Mouse (Mus musculus): ENCODE measurements around the gene Comtd1.

- TF ChIP-seq CTCF (IDR thresholded peaks at IDR 0.05; ENCODE audit: extremely low read depth, insufficient read depth, insufficient read length, insufficient replicate concordance) (no peak), POLR2A (IDR thresholded peaks at IDR 0.05; ENCODE audit: low read depth, low read length) (no peak)
Measured at GRCm38 (mm10) chr14:21808208-21808922, 40.4 kb downstream of the Comtd1 start.

Data from spleen, adult 2 months (tissue).